Mouse (Mus musculus) embryo, embryonic 11.5 days (tissue): ENCODE data around the gene Ehd3.
A peak's percentile ranks its signal among the peaks of the same experiment; 100 is the strongest.

Experiments used
- DNase-seq: peaks from one replicate; pipeline ENCODE4 v3.0.0-alpha.2; 2012; ENCODE audit warnings: low read depth, low spot score

The Ehd3 gene

GRCm38 (mm10) chr17:73803521-73804184, at the start of gene Ehd3:
Gene Ehd3 (plus strand): TSS chr17:73804134.
- no peak for DNase-seq

GRCm38 (mm10) chr17:73770964-73771363, 33.0 kb upstream of the Ehd3 start:
- DNase-seq = peak; percentile 24

- DNase-seq = no peak
Measured at GRCm38 (mm10) chr17:73786642-73787311, 17.2 kb upstream of the Ehd3 start.

- DNase-seq = no peak
Measured at GRCm38 (mm10) chr17:73790284-73791020, 13.5 kb upstream of the Ehd3 start.

GRCm38 (mm10) chr17:73796789-73797188, 7.1 kb upstream of the Ehd3 start:
- no peak for DNase-seq

GRCm38 (mm10) chr17:73797706-73798105, 6.2 kb upstream of the Ehd3 start:
- no peak for DNase-seq

- DNase-seq = peak; percentile 80
Measured at GRCm38 (mm10) chr17:73804592-73805271, 798 bp downstream of the Ehd3 start.

- no peak for DNase-seq
Measured at GRCm38 (mm10) chr17:73806331-73806730, 2.4 kb downstream of the Ehd3 start.

- no peak for DNase-seq
Measured at GRCm38 (mm10) chr17:73807211-73807610, 3.3 kb downstream of the Ehd3 start.

- DNase-seq = no peak
Measured at GRCm38 (mm10) chr17:73808431-73808830, 4.5 kb downstream of the Ehd3 start.

GRCm38 (mm10) chr17:73810801-73811200, 6.9 kb downstream of the Ehd3 start:
- no peak for DNase-seq

GRCm38 (mm10) chr17:73811566-73811965, 7.6 kb downstream of the Ehd3 start:
- no peak for DNase-seq

- no peak for DNase-seq
Measured at GRCm38 (mm10) chr17:73813031-73813660, 9.2 kb downstream of the Ehd3 start.

- no peak for DNase-seq
Measured at GRCm38 (mm10) chr17:73814500-73815190, 10.7 kb downstream of the Ehd3 start.

- no peak for DNase-seq
Measured at GRCm38 (mm10) chr17:73817697-73818380, 13.9 kb downstream of the Ehd3 start.

- DNase-seq = no peak
Measured at GRCm38 (mm10) chr17:73818936-73819335, 15.0 kb downstream of the Ehd3 start.

GRCm38 (mm10) chr17:73820726-73821125, 16.8 kb downstream of the Ehd3 start:
- DNase-seq = no peak

GRCm38 (mm10) chr17:73822255-73822654, 18.3 kb downstream of the Ehd3 start:
- DNase-seq = no peak

GRCm38 (mm10) chr17:73823121-73824021, 19.4 kb downstream of the Ehd3 start:
- no peak for DNase-seq
